Mouse (Mus musculus) adrenal gland, postnatal 4 days (tissue): ENCODE measurements around the gene Ldlr. TPM values are rescaled to one million over a fixed set of nuclear protein-coding genes. Genes with fewer than 3 reads are reported as not detected.
"Not testable (repeated sequence)": the region's sequence is repeated elsewhere in the genome, so short reads cannot be mapped to it uniquely, and the experiment has no call there.

Experiments used
- DNase-seq, 2 experiments: peaks; one replicate each; pipeline ENCODE4 v3.0.0; 2021 to 2022; ENCODE audit warnings: low spot score in 2 of 2, mixed read lengths in 2 of 2
- total RNA-seq, 2 experiments: library from RNA; stranded (reverse); gene quantifications; 2 replicates each; pipeline ENCODE4 v1.2.3; 2021

Gene Ldlr
- total RNA-seq, 2 experiments from 2014 or later, result 26.7 to 31.9 TPM

- no peak for DNase-seq
Observed at GRCm38 (mm10) chr9:21788234-21788633, 65.0 kb downstream of the Ldlr start.

DNA sequence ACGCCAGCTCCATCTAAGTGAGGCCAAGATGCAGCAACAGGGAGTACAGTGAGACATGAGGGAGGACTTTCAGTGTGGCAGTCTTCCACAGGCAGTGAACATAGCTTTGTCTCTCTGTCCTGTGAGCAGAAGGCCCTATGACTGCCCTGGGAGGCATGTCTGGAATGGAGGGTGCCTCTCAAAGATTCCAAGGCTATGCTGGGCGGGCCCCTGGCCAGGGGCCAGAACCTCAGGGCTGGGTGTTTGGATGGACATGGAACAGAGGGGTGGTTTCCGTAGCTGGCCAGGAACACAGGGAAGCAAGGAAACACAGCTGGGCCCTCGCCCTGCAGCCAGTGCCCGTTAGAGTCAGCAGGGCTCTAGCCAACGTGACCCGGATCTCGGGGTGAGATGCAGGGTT lies 68.6 kb downstream of the Ldlr start:
- DNase-seq, result peak in 1 of 2 experiments; percentile 69

GRCm38 (mm10) chr9:21792644-21793043 lies 69.4 kb downstream of the Ldlr start:
- DNase-seq, result no peak

- DNase-seq, result not testable (repeated sequence)
Observed at GRCm38 (mm10) chr9:21793507-21793906, 70.2 kb downstream of the Ldlr start.

DNA sequence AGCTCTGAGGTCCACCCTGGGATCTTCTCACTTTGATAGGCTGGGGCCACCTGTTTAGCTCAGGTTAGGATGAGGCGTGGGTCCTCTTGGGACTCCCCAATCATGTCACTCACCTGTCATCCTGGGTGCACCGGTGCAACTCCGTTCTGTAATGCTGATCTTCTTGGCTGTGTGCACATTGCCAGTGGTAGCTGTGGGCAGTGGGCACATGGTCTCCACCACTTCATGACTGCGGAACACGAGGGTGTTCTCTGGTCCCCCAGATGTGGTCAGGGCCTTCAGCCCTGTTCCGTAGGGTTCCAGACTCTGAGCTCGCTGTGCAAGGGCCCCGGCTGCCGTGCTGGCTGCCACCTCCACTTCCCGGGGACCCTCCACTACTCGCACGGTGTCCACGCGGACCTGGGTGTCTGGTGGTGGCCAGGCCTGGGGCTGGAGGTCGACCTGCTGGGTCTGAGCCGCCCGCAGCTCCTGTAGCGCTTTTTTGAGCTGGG lies 71.1 kb downstream of the Ldlr start:
- no peak for DNase-seq

GRCm38 (mm10) chr9:21794925-21795324 lies 71.6 kb downstream of the Ldlr start:
- DNase-seq, result no peak

DNA sequence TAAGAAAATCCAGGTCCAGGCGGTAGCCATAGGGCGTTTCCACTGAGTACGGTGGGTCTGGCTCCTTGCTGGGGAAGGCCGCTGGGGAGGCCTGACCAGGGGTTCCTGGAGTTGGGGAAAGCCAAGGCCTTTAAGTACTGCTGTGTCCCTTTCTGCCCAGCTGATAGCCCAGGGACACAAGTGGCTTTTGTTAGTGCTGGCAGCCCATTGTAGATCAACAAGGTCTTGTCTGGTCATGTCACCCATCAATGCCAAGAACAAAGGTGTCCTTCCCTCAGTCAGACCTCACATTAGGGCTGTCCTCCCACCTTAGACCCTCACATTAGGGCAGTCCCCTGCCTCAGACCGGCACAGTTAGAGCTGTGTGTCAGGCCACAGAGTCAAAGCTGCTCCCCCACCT lies 72.3 kb downstream of the Ldlr start:
- no peak for DNase-seq

GRCm38 (mm10) chr9:21796259-21796658 lies 73.0 kb downstream of the Ldlr start:
- DNase-seq, result no peak

DNA sequence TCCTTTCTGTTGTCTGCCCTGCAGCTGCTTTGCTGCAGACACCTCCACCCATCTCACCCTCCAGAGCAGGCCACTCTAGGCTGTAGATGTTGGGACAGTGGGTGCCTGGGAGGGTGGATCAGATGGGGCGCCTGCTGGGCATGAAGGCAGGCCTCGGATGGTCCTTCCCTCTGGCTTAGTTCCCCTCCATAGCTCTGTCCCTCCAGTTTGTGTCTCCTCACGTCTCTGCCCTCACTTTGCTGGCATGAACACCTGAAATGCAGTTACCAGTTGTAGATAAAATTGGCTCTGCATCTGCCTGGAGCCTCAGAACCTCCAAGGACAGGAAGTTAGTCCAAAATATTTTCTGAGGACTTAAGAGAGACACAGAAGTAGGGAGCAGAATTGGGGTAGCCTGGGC lies 73.6 kb downstream of the Ldlr start:
- no peak for DNase-seq

DNA sequence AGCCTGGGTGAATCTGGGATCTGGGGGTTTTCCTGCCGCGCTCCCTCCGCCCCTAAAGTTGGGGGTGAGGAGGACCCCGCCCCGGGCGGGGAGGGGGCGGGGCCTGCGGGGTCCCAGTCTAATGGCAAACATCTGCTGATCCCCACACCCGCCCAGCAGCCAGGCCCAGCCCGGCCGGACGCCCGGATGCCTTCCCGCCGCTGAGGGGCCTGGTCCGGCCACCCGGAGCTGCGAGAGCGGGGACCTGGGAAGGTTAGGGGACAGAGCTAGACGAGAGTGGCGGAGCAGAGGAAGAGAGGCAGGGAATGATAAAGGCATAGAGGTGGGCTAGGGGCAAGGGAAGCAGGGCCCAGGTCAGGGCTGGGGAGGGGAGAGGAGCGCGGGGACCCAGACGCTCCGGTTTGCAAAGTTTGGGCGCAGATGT lies 74.7 kb downstream of the Ldlr start:
- DNase-seq, result peak; percentile 49 to 59

DNA sequence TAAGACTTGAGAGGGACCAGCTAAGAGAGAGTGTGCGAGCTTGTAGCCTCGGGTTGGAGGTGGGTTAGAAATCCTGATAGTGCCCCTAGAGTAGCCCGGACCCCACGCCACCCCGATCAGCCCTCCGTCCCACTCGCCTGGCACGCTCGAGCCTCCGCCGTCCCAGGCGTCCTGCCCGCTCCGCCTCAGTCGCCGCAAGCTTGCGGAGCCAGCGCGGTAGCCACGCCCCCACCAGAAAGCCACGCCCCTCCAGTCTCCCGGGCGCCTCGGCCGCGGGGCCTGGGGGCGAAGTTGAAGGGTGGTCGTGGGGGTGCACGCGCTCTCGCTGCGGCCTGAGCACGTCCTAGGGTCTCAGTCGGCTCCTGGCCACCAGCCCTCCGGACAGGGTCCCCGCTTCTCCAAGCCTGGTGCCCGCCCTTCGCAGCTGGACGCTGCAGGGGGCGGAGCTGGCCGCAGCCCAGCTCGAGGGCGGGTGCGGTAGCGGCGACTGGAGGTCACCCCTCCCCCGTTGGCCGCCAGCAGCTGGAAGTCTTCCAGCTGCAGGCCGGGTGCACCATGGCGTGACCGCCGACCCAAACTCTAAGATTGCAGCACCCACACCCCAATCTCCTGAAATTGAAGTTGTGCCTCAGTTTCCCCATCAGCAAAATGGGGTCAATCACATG lies 75.2 kb downstream of the Ldlr start, which contains the start of gene Kank2:
Kank2 (minus strand) TSS at position 400 of the 665 bp plus-strand sequence.
- peak; percentile 78 to 79 for DNase-seq

DNA sequence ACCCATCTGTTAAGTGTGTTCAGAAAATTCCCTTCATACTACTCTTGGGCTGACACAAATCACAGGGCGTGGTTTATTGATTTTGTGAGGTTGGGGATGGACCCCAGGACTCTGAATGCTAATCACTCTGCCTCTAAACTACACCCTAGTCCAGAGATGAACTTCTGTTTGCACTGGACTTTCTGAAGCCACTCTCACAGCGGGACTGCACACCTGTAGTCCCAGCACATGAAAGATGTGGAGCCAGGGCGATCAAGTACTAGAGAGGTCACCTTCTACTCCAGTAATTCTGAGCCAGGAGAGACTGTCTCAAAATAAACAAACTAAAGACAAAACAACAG lies 75.7 kb downstream of the Ldlr start:
- DNase-seq, result no peak

Other genes starting within 250 kb of the Ldlr start
- gene Tmed1, start 213.2 kb upstream of the Ldlr start, total RNA-seq, result 10 to 100 TPM; 37.3 to 37.8 TPM
- gene AB124611, start 197.3 kb upstream of the Ldlr start, total RNA-seq, result 1 to 10 TPM; 3.7 to 5.0 TPM
- gene Carm1, start 176.6 kb upstream of the Ldlr start, total RNA-seq, result 10 to 100 TPM; 71.4 to 83.9 TPM
- 10 to 100 TPM; 55.6 to 57.3 TPM for gene Timm29, start 130.8 kb upstream of the Ldlr start, total RNA-seq
- 10 to 100 TPM; 27.2 to 28.4 TPM for gene Yipf2, start 130.7 kb upstream of the Ldlr start, total RNA-seq
- 10 to 100 TPM; 86.1 to 94.8 TPM for gene Smarca4, start 107.3 kb upstream of the Ldlr start, total RNA-seq
- gene Spc24, start 36.8 kb downstream of the Ldlr start, total RNA-seq, result 10 to 100 TPM; 19.6 to 22.8 TPM
- 10 to 100 TPM; 52.5 to 57.4 TPM for gene Kank2, start 75.3 kb downstream of the Ldlr start, total RNA-seq
- gene Angptl8, start 112.0 kb downstream of the Ldlr start, total RNA-seq, result 1 to 10 TPM; 1.3 to 7.3 TPM
- gene Dock6, start 129.2 kb downstream of the Ldlr start, total RNA-seq, result 10 to 100 TPM; 74.7 to 79.1 TPM
- 10 to 100 TPM; 55.5 to 60.2 TPM for gene Rab3d, start 194.7 kb downstream of the Ldlr start, total RNA-seq
- 10 to 100 TPM; 13.3 to 14.2 TPM for gene Ccdc159, start 204.0 kb downstream of the Ldlr start, total RNA-seq
- gene Tmem205, start 204.1 kb downstream of the Ldlr start, total RNA-seq, result 100 to 1,000 TPM; 242 to 269 TPM
- 10 to 100 TPM; 39.4 to 41.6 TPM for gene Plppr2, start 213.6 kb downstream of the Ldlr start, total RNA-seq
- gene Swsap1, start 232.3 kb downstream of the Ldlr start, total RNA-seq, result 10 to 100 TPM; 15.9 to 16.1 TPM
- 10 to 100 TPM in 1 of 2 experiments, 1 to 10 TPM in 1; 7.7 to 10.2 TPM for gene Epor, start 240.0 kb downstream of the Ldlr start, total RNA-seq